Mouse (Mus musculus) adrenal gland (tissue): ENCODE data around the gene Rhobtb1.

ENCODE experiments used
- intact Hi-C: fragments of 180-260 bp; cut with DNase I; formaldehyde crosslinking; loops from one replicate; pipeline ENCODE4 v1.15.1; 2025

Gene Rhobtb1

GRCm38 (mm10) chr10:69311867-69312266 lies 160.6 kb downstream of the Rhobtb1 start:
- intact Hi-C loops = no loop called here

- intact Hi-C loops = no loop called here
Observed at GRCm38 (mm10) chr10:69313944-69314343, 162.7 kb downstream of the Rhobtb1 start.

GRCm38 (mm10) chr10:69318514-69318913 lies 167.3 kb downstream of the Rhobtb1 start:
- intact Hi-C loops = no loop called here

- intact Hi-C loops = loop anchor here (5.0 kb wide), 1 partner anchor 414 kb away; no protein-coding TSS in a partner anchor
Observed at GRCm38 (mm10) chr10:69320667-69321518, 169.7 kb downstream of the Rhobtb1 start.

GRCm38 (mm10) chr10:69321519-69322035 lies 170.3 kb downstream of the Rhobtb1 start:
- intact Hi-C loops = loop anchor here (5.0 kb wide), 1 partner anchor 414 kb away; no protein-coding TSS in a partner anchor

GRCm38 (mm10) chr10:69323986-69324385 lies 172.8 kb downstream of the Rhobtb1 start:
- intact Hi-C loops = loop anchor here (5.0 kb wide), 1 partner anchor 417 kb away; no protein-coding TSS in a partner anchor

GRCm38 (mm10) chr10:69324816-69325215 lies 173.6 kb downstream of the Rhobtb1 start:
- intact Hi-C loops = loop anchor here (5.0 kb wide), 1 partner anchor 418 kb away; no protein-coding TSS in a partner anchor

- intact Hi-C loops = no loop called here
Observed at GRCm38 (mm10) chr10:69326433-69326832, 175.2 kb downstream of the Rhobtb1 start.

GRCm38 (mm10) chr10:69327362-69327761 lies 176.1 kb downstream of the Rhobtb1 start:
- intact Hi-C loops = no loop called here

GRCm38 (mm10) chr10:69328029-69328655 lies 176.9 kb downstream of the Rhobtb1 start:
- intact Hi-C loops = no loop called here

- intact Hi-C loops = no loop called here
Observed at GRCm38 (mm10) chr10:69328656-69329046, 177.4 kb downstream of the Rhobtb1 start.

- intact Hi-C loops = no loop called here
Observed at GRCm38 (mm10) chr10:69331231-69331630, 180.0 kb downstream of the Rhobtb1 start.

- intact Hi-C loops = no loop called here
Observed at GRCm38 (mm10) chr10:69333212-69333611, 182.0 kb downstream of the Rhobtb1 start.

- intact Hi-C loops = no loop called here
Observed at GRCm38 (mm10) chr10:69334271-69335194, 183.3 kb downstream of the Rhobtb1 start.

GRCm38 (mm10) chr10:69335195-69335536 lies 183.9 kb downstream of the Rhobtb1 start:
- intact Hi-C loops = no loop called here

GRCm38 (mm10) chr10:69335611-69336010 lies 184.4 kb downstream of the Rhobtb1 start:
- intact Hi-C loops = no loop called here

GRCm38 (mm10) chr10:69336219-69336618 lies 185.0 kb downstream of the Rhobtb1 start:
- intact Hi-C loops = no loop called here

GRCm38 (mm10) chr10:69340001-69340400 lies 188.8 kb downstream of the Rhobtb1 start:
- intact Hi-C loops = no loop called here
